Mouse (Mus musculus) midbrain, embryonic 11.5 days (tissue): ENCODE measurements around the gene Hspb11. TPM values are rescaled to one million over a fixed set of nuclear protein-coding genes. Genes with fewer than 3 reads are reported as not detected.

Experiments
- ATAC-seq: fragments of 200-750 bp; cut with Nextera tagmentation; 2 replicates; pipeline ENCODE4 v1.8.0; 2017; ENCODE audit warnings: moderate TSS enrichment, moderate library complexity; ENCODE audit not compliant: low FRiP score
- DNase-seq: peaks from one replicate; pipeline ENCODE4 v3.0.0; 2015; ENCODE audit warnings: low spot score; ENCODE audit errors: missing footprints
- H3K27ac ChIP-seq: fragments of 300-500 bp; sonication (generic); 2 replicates; pipeline ENCODE4 v1.5.1; 2014; ENCODE audit warnings: low read depth, low read length
- H3K27me3 ChIP-seq: fragments of 300-500 bp; sonication (generic); 2 replicates; pipeline ENCODE4 v1.6.1; 2014; ENCODE audit warnings: mild to moderate bottlenecking, low read length, moderate library complexity, mixed read lengths; ENCODE audit not compliant: control insufficient read depth, insufficient read depth
- H3K36me3 ChIP-seq: fragments of 300-500 bp; sonication (generic); 2 replicates; pipeline ENCODE4 v1.6.1; 2014; ENCODE audit warnings: mild to moderate bottlenecking, low read length, moderate library complexity, mixed read lengths; ENCODE audit not compliant: control insufficient read depth, insufficient read depth
- H3K4me1 ChIP-seq: fragments of 300-500 bp; sonication (generic); 2 replicates; pipeline ENCODE4 v1.6.1; 2014; ENCODE audit warnings: low read length; ENCODE audit not compliant: control insufficient read depth, insufficient read depth
- H3K4me2 ChIP-seq: fragments of 300-500 bp; sonication (generic); 2 replicates; pipeline ENCODE4 v1.6.1; 2014; ENCODE audit warnings: mild to moderate bottlenecking, moderate library complexity
- H3K4me3 ChIP-seq: fragments of 300-500 bp; sonication (generic); 2 replicates; pipeline ENCODE4 v1.5.1; 2014; ENCODE audit warnings: low read depth, low read length
- H3K9ac ChIP-seq: fragments of 300-500 bp; sonication (generic); 2 replicates; pipeline ENCODE4 v1.6.1; 2014; ENCODE audit warnings: low read length
- H3K9me3 ChIP-seq: fragments of 300-500 bp; sonication (generic); 2 replicates; pipeline ENCODE4 v1.6.1; 2016; ENCODE audit warnings: low read length; ENCODE audit not compliant: control insufficient read depth
- WGBS: fragments of 180-500 bp; shearing (Covaris S2); extraction: QIAGEN DNeasy Blood & Tissue Kit; methylation state at CpG from one replicate; pipeline ENCODE4 v1.1.7; 2014; 5-methylcytosine and 5-hydroxymethylcytosine counted together
- polyA plus RNA-seq: library from polyadenylated mRNA; unstranded; fragments of >200 nt; fragmentation: Nextera tagmentation; extraction: Ambion mirVana; gene quantifications from 2 replicates; pipeline ENCODE4 v1.2.1, GENCODE M21; 2014

The Hspb11 gene
- polyA plus RNA-seq, 1 experiment from 2014 or later, result 30.2 TPM

GRCm38 (mm10) chr4:107247110-107247509, 6.3 kb upstream of the Hspb11 start:
- Histone ChIP-seq H3K4me1 (0 out of 2 replicates have a peak, but pooled peaks cover 2% of the 10 kb centered on the region), H3K9me3 (no peaks in the 10 kb centered on the region), H3K36me3 (no peaks in the 10 kb centered on the region), H3K4me2 (no peak overlapping the region), H3K27me3 (no peaks in the 10 kb centered on the region), H3K4me3 (no peak overlapping the region), H3K27ac (no peak overlapping the region), H3K9ac (no peak overlapping the region)
- 87% methylated on average over 9 of the region's 9 CpGs for WGBS
- DNase-seq (no peak), ATAC-seq (no peak)

DNA sequence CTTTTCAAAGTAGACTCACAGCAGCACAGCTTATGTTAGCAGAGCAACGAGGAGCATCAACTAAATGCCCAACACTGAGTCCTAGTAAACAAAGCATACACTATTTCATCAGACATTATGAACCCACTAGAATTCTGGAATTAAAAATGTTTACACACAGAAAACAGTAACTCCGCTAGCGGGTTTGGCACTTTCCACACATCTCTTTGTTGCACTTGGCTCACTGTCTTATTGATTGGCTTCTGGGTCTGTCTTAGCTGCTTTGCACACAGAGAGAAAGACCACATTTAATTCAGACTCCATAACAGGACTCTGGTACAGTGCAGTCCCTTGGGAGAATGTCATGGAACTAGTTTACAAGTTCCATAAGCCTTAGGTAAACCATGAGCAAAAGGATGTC, 5.3 kb upstream of the Hspb11 start:
- no peak for DNase-seq

DNA sequence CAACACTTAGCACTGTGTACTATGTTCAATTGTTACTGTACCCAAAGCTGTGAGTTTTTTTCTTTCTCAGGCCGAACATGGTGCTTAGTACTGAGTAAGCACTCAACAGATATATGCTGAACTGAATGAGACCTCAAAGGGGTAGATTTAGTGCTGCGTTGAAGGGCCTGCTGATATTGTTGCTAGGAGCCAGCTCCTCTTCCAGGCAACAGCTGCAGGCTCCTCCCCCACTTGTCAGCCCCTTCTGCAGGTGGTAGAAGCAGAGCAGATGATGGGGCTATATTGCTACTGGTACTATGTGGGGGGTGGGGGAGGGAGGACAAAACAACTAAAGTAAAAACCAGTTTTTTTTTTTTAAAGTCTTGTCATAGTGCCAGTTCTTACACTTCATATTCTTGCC, 3.9 kb upstream of the Hspb11 start:
- no peaks in the 10 kb centered on the region for H3K9me3 ChIP-seq
- no peak overlapping the region for H3K9ac ChIP-seq
- H3K4me2 ChIP-seq, result no peak overlapping the region
- DNase-seq (no peak), ATAC-seq (no peak)
- no peaks in the 10 kb centered on the region for H3K36me3 ChIP-seq
- no peak overlapping the region for H3K4me3 ChIP-seq
- no peaks in the 10 kb centered on the region for H3K27me3 ChIP-seq
- 54% methylated on average over 2 of the region's 2 CpGs for WGBS
- 0 out of 2 replicates have a peak, but pooled peaks cover 2% of the 10 kb centered on the region for H3K4me1 ChIP-seq
- H3K27ac ChIP-seq, result no peak overlapping the region

More for the DNA sequence above, 5.3 kb upstream of the Hspb11 start:
- no peaks in the 10 kb centered on the region for H3K9me3 ChIP-seq
- H3K4me2 ChIP-seq, result no peak overlapping the region
- no peaks in the 10 kb centered on the region for H3K27me3 ChIP-seq
- no peak overlapping the region for H3K27ac ChIP-seq
- H3K4me1 ChIP-seq, result 0 out of 2 replicates have a peak, but pooled peaks cover 2% of the 10 kb centered on the region
- no peak for ATAC-seq
- no peak overlapping the region for H3K9ac ChIP-seq
- no peaks in the 10 kb centered on the region for H3K36me3 ChIP-seq
- H3K4me3 ChIP-seq, result no peak overlapping the region
- WGBS, result 91% methylated on average over 3 of the region's 3 CpGs

- Histone ChIP-seq H3K4me2 (no peak overlapping the region), H3K4me1 (0 out of 2 replicates have a peak, but pooled peaks cover 2% of the 10 kb centered on the region), H3K36me3 (no peaks in the 10 kb centered on the region), H3K9ac (no peak overlapping the region), H3K27me3 (no peaks in the 10 kb centered on the region), H3K27ac (no peak overlapping the region), H3K4me3 (no peak overlapping the region), H3K9me3 (no peaks in the 10 kb centered on the region)
- WGBS, result 36% methylated on average over 4 of the region's 4 CpGs
- ATAC-seq, result no peak
- no peak for DNase-seq
Measured at GRCm38 (mm10) chr4:107250494-107250893, 2.9 kb upstream of the Hspb11 start.

DNA sequence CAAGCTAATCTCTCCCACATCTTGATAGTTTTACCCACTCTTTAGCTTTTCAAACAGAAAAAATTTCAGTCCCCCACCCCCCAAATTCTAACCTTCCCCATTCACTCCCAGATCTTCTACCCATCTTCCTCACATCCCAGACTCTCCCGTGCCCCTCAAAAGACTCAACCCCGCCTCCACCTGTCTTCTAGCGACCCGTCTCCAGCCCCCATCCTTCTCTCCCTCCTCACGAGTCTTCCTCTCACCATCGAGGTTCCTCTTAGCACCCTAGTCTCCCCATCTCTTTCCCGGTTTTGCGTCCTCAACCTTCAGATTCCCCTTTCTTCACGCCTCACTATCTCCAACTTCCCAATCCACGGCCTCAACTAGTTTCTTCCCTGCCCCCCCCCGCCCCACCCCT, 871 bp upstream of the Hspb11 start:
- Histone ChIP-seq H3K4me2 (peak overlapping the region; percentile 63), H3K36me3 (no peaks in the 10 kb centered on the region), H3K4me1 (0 out of 2 replicates have a peak, but pooled peaks cover 2% of the 10 kb centered on the region), H3K4me3 (peak overlapping the region; percentile 73), H3K27me3 (no peaks in the 10 kb centered on the region), H3K27ac (no peak overlapping the region), H3K9ac (peak overlapping the region; percentile 81), H3K9me3 (no peaks in the 10 kb centered on the region)
- DNase-seq, result peak; percentile 84
- WGBS, result under 1% methylated on average over 11 of the region's 11 CpGs
- ATAC-seq, result no peak

DNA sequence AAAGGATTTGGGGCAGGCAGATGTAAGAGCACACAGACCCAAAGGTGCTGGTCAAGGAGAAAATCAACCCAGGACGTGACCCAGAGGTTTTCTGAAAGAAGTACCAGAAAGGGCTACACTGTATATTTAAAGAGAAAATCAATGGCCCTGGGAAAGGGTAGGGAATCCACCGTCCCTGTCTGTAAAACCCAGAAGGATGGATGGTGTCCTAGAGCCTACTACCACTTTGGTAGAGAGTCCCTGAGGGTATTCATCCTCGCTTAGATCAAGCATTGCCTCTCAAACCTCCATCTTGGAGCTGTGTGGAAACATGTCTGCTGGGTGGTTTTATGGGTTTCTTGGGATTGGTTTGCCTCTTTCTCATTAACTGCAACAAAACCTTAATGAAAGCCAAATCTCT, 1.0 kb downstream of the Hspb11 start:
- H3K27me3 ChIP-seq, result no peaks in the 10 kb centered on the region

GRCm38 (mm10) chr4:107260001-107260400, 6.6 kb downstream of the Hspb11 start:
- no peak overlapping the region for H3K4me3 ChIP-seq
- DNase-seq (no peak), ATAC-seq (no peak)
- H3K4me1 ChIP-seq, result no peaks in the 10 kb centered on the region
- no peak overlapping the region for H3K27ac ChIP-seq
- H3K27me3 ChIP-seq, result no peaks in the 10 kb centered on the region
- no peaks in the 10 kb centered on the region for H3K9me3 ChIP-seq
- H3K4me2 ChIP-seq, result no peak overlapping the region
- no peak overlapping the region for H3K9ac ChIP-seq
- no peaks in the 10 kb centered on the region for H3K36me3 ChIP-seq
- 82% methylated on average over 4 of the region's 4 CpGs for WGBS

More for the DNA sequence above, 1.0 kb downstream of the Hspb11 start:
- ATAC-seq (no peak), DNase-seq (peak; percentile 90)
- H3K9ac ChIP-seq, result peak overlapping the region; percentile 81
- H3K4me3 ChIP-seq, result peak overlapping the region; percentile 73
- H3K27ac ChIP-seq, result no peak overlapping the region
- peak overlapping the region; percentile 63 for H3K4me2 ChIP-seq
- 0 out of 2 replicates have a peak, but pooled peaks cover 2% of the 10 kb centered on the region for H3K4me1 ChIP-seq
- 17% methylated on average over 3 of the region's 3 CpGs for WGBS
- H3K36me3 ChIP-seq, result no peaks in the 10 kb centered on the region
- H3K9me3 ChIP-seq, result no peaks in the 10 kb centered on the region

- no peak for DNase-seq
- Histone ChIP-seq H3K4me2 (no peak overlapping the region), H3K4me3 (no peak overlapping the region), H3K9ac (no peak overlapping the region), H3K4me1 (peaks cover 7% of the 10 kb centered on the region), H3K36me3 (no peaks in the 10 kb centered on the region), H3K27me3 (peaks cover 3% of the 10 kb centered on the region; the same call in 1 of the 2 replicates), H3K9me3 (no peaks in the 10 kb centered on the region), H3K27ac (no peak overlapping the region)
- WGBS, result 92% methylated on average over 4 of the region's 4 CpGs
- no peak for ATAC-seq
Measured at GRCm38 (mm10) chr4:107273683-107274082, 20.3 kb downstream of the Hspb11 start.

- no peak overlapping the region for H3K9ac ChIP-seq
Measured at GRCm38 (mm10) chr4:107274511-107274910, 21.1 kb downstream of the Hspb11 start.

More at GRCm38 (mm10) chr4:107274511-107274910, 21.1 kb downstream of the Hspb11 start:
- DNase-seq (no peak), ATAC-seq (no peak)
- WGBS, result 91% methylated on average over 5 of the region's 5 CpGs
- Histone ChIP-seq H3K4me1 (peaks cover 11% of the 10 kb centered on the region), H3K36me3 (no peaks in the 10 kb centered on the region), H3K27ac (no peak overlapping the region), H3K4me2 (no peak overlapping the region), H3K27me3 (peaks cover 3% of the 10 kb centered on the region; the same call in 1 of the 2 replicates), H3K4me3 (no peak overlapping the region), H3K9me3 (no peaks in the 10 kb centered on the region)
